Mouse (Mus musculus) heart, embryonic 13.5 days (tissue): ENCODE measurements at regions not wholly inside any gene's neighbourhood (a gene's known extent, or its start where the extent isn't known, plus 50 kb on each side); places are given as distances from the start of the nearest gene placed in this dataset.

ENCODE experiments used
- ATAC-seq: fragments of 200-750 bp; cut with Nextera tagmentation; 2 replicates; pipeline ENCODE4 v1.8.0; 2017; ENCODE audit warnings: moderate TSS enrichment; ENCODE audit not compliant: insufficient number of reproducible peaks, low FRiP score, low TSS enrichment; ENCODE audit errors: extremely low read depth
- H3K27ac ChIP-seq: fragments of 300-500 bp; sonication (generic); replicated peaks from 2 replicates; pipeline ENCODE4 v1.5.1; 2015; ENCODE audit warnings: moderate library complexity, mild to moderate bottlenecking, inconsistent platforms
- H3K27me3 ChIP-seq: fragments of 300-500 bp; sonication (generic); replicated peaks from 2 replicates; pipeline ENCODE4 v1.6.1; 2015; ENCODE audit warnings: mild to moderate bottlenecking, inconsistent platforms
- H3K36me3 ChIP-seq: fragments of 300-500 bp; sonication (generic); 2 replicates; pipeline ENCODE4 v1.6.1; 2015; ENCODE audit warnings: mild to moderate bottlenecking, inconsistent platforms
- H3K4me1 ChIP-seq: fragments of 300-500 bp; sonication (generic); 2 replicates; pipeline ENCODE4 v1.6.1; 2015; ENCODE audit warnings: inconsistent platforms
- H3K4me2 ChIP-seq: fragments of 300-500 bp; sonication (generic); 2 replicates; pipeline ENCODE4 v1.6.1; 2015; ENCODE audit warnings: inconsistent platforms, mild to moderate bottlenecking, moderate library complexity
- H3K4me3 ChIP-seq: fragments of 300-500 bp; sonication (generic); 2 replicates; pipeline ENCODE4 v1.5.1; 2015; ENCODE audit warnings: moderate library complexity, mild to moderate bottlenecking, inconsistent platforms
- H3K9ac ChIP-seq: fragments of 300-500 bp; sonication (generic); 2 replicates; pipeline ENCODE4 v1.6.1; 2015; ENCODE audit warnings: inconsistent platforms, mild to moderate bottlenecking, moderate library complexity
- H3K9me3 ChIP-seq: fragments of 300-500 bp; sonication (generic); 2 replicates; pipeline ENCODE4 v1.6.1; 2016; ENCODE audit warnings: inconsistent platforms
- WGBS: fragments of 180-500 bp; shearing (Covaris S2); methylation state at CpG from one replicate; pipeline ENCODE4 v1.1.7; 2015; ENCODE audit warnings: mixed read lengths; 5-methylcytosine and 5-hydroxymethylcytosine counted together

DNA sequence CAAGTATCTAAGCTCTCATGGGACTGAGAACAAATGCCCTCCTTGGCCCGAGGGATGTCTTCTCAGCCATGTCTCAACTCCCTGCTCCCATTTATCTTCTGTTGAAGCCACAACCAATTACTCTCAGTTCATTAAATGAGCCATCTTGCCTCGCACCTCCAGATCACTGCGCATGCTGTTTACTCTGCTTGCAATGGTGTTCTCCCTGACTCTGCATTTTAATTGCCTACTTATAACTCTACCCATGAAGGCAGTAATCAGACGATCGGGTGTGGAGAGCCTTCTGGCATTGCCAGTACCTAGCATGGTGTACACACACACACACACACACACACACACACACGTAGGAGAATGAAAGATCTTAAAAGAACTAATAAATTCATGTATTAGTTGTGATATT lies 306.1 kb upstream of the Myt1l start:
- H3K4me2 ChIP-seq = no peak overlapping the region
- H3K36me3 ChIP-seq = no peaks in the 10 kb centered on the region
- ATAC-seq = no peak
- H3K4me1 ChIP-seq = peaks cover 5% of the 10 kb centered on the region; the same call in 1 of the 2 replicates
- H3K9ac ChIP-seq = no peak overlapping the region
- no peaks in the 10 kb centered on the region for H3K9me3 ChIP-seq
- no peaks in the 10 kb centered on the region for H3K27me3 ChIP-seq
- H3K27ac ChIP-seq = no peak overlapping the region
- no peak overlapping the region for H3K4me3 ChIP-seq
- 74% methylated on average over 6 of the region's 6 CpGs for WGBS

DNA sequence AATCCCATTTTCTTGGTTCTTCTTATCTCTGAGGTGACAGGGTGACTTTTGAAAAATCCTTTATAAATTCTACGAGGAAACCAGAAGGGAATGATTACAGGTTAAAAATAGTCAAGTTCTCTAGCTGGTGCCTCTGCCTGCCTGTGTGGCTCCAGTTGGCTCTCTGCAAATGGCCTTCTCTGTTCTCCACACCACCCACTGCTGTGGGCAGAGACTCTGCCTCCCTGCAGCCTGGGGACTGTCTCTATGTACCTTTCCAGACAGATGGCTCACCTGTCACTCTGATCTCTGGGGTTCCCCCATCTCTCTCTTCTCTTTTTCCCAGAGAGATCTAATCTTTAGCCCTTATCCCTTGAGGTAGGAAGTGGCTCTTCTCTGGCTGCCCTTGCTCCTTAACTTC lies 302.2 kb upstream of the Myt1l start:
- Histone ChIP-seq H3K27ac (no peak overlapping the region), H3K36me3 (no peaks in the 10 kb centered on the region), H3K9ac (no peak overlapping the region), H3K9me3 (no peaks in the 10 kb centered on the region), H3K4me1 (peaks cover 5% of the 10 kb centered on the region; the same call in 1 of the 2 replicates), H3K27me3 (no peaks in the 10 kb centered on the region), H3K4me2 (no peak overlapping the region), H3K4me3 (no peak overlapping the region)
- 4% methylated on average over 1 of the region's 1 CpGs for WGBS
- ATAC-seq = no peak

DNA sequence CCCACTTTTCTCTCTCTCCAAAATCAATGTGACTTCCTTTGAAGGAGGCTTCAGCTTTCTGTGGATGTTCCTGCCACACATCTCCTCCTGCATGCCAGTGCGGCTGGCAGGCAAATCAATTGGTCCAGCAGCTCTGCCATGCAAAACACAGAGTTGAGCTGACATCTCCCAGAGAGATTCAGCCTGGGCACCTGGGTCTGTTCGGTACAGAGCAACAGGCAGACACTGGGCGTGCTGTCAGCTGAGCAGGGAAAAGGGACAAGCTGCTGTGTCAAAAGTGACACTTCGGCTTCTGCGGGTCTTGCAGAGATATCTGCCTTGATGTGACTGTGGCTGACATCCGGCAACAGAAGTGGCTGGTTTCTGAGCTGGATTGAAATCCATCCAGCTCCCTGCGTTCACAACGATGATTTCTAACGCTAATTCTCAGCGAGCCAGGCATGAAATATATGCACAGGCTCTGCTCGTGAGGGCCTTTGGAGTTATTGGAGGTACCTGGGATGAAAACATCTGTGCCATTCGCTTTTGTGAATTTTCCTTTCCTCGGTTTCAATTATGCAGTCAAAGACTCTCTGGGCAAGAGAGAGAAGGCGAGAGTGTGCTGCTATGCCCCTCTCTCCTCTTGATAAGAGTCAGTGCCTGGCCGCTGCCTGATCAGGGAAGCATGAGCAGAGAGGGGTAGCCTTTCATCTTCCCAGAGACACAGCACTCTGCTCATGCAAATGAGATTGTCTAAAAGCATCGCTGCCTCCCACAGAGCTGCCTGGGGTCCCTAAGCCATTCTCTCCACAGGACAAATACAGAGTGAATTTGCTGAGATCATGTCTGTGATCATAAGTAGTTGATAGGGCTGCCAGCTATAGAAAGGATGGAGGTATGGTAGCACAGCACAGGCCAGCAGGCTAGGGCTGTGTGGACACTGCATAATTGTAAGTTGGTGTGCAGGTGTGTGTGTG lies 295.4 kb upstream of the Myt1l start:
- peak overlapping the region; percentile 19; the same call in 1 of the 2 replicates for H3K4me3 ChIP-seq
- no peaks in the 10 kb centered on the region for H3K27me3 ChIP-seq
- H3K36me3 ChIP-seq = no peaks in the 10 kb centered on the region
- no peaks in the 10 kb centered on the region for H3K9me3 ChIP-seq
- peak overlapping the region; percentile 60 for H3K4me2 ChIP-seq
- peak overlapping the region; percentile 59 for H3K9ac ChIP-seq
- ATAC-seq = no peak
- H3K27ac ChIP-seq = no peak overlapping the region
- 17% methylated on average over 16 of the region's 16 CpGs for WGBS
- peaks cover 17% of the 10 kb centered on the region for H3K4me1 ChIP-seq

DNA sequence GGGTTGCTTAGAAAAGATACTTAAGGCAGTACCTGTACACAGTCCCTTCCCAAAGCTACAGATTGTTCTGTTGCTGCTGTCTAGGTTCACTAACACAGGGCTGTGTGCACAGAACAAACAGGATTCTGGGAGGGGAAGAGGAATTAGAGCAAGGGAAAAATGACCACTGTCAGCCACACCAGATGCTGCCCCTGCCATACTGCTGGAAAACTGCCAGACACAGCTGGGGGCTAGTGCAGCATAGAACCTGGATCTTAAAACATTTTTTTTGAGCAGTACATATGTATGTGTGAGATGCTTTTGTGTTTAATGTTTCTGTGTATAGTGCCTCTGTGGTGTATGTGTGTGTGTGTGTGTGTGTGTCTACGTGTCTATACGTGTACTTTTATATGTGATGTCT lies 291.7 kb upstream of the Myt1l start:
- Histone ChIP-seq H3K36me3 (no peaks in the 10 kb centered on the region), H3K9ac (no peak overlapping the region), H3K4me3 (no peak overlapping the region), H3K27me3 (no peaks in the 10 kb centered on the region), H3K9me3 (no peaks in the 10 kb centered on the region), H3K4me2 (no peak overlapping the region), H3K27ac (no peak overlapping the region), H3K4me1 (peaks cover 37% of the 10 kb centered on the region)
- WGBS = 69% methylated on average over 2 of the region's 2 CpGs
- no peak for ATAC-seq

DNA sequence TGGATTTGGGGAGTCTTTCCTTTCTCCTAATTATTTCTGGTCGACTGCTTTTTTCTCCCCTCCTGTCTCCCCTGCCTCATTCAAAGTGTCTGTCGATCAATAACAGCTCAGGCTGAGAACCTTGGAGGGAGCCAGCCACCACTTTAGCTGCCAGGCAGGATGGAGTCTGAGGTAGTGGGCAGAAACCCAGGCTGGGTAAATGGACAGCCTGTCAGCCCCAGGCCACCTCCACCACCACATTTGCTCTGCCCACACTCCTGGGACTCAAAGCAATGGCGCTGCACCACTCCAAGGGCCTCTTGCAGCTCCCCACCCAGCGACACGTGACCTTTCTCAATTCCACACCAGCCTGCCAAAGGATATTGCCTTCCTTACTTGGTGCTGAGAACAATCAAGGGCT lies 290.7 kb upstream of the Myt1l start:
- Histone ChIP-seq H3K9me3 (no peaks in the 10 kb centered on the region), H3K4me2 (no peak overlapping the region), H3K36me3 (no peaks in the 10 kb centered on the region), H3K9ac (no peak overlapping the region), H3K27ac (no peak overlapping the region), H3K4me3 (no peak overlapping the region), H3K4me1 (peaks cover 33% of the 10 kb centered on the region), H3K27me3 (no peaks in the 10 kb centered on the region)
- WGBS = 39% methylated on average over 5 of the region's 5 CpGs
- ATAC-seq = no peak

DNA sequence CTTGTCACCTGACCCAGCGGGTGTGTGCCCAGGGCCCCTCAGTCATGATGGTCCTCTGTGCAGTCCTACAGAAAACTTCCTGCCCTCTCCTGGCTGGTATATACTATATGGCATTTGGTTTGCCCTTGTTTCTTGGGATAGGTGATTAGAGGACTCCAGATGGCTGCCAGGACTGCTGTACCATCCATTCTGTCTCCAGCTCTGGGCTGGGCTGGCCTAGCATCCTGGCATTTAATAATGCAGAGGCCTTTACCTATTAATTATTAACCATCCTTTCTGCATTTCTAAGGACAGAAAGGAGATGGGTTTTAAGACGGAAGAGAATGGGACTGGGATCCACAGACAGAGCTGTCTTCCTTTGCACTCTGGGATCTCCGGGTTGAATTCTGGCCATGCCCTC lies 288.7 kb upstream of the Myt1l start:
- Histone ChIP-seq H3K9ac (no peak overlapping the region), H3K4me3 (no peak overlapping the region), H3K9me3 (no peaks in the 10 kb centered on the region), H3K4me1 (peaks cover 24% of the 10 kb centered on the region), H3K4me2 (no peak overlapping the region), H3K27me3 (no peaks in the 10 kb centered on the region; the same call in 1 of the 2 replicates), H3K27ac (no peak overlapping the region), H3K36me3 (no peaks in the 10 kb centered on the region)
- WGBS = 62% methylated on average over 3 of the region's 3 CpGs
- no peak for ATAC-seq

DNA sequence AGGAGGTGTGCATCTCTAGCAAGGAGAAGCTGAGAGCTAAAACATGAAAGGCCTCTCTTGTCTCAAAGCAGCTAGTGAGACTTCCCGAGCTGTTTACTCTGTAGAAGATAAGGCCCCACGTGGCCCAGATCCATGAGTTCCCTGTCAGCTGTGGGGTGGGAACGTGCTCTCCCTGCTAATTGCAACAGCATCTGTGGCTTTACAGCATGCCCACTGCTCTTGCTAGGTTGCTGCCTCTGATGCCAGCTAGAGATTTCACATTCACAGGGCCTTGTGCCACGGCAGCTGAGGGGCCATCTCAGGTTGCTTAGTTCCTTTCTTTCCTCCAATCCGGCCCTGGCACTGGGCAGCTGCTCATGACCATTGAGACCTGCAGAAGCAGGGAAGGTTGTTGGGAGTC lies 288.2 kb upstream of the Myt1l start:
- Histone ChIP-seq H3K36me3 (no peaks in the 10 kb centered on the region), H3K9me3 (no peaks in the 10 kb centered on the region), H3K27ac (no peak overlapping the region), H3K4me3 (no peak overlapping the region), H3K27me3 (no peaks in the 10 kb centered on the region; the same call in 1 of the 2 replicates), H3K4me2 (no peak overlapping the region), H3K9ac (no peak overlapping the region), H3K4me1 (peaks cover 24% of the 10 kb centered on the region)
- no peak for ATAC-seq
- WGBS = 19% methylated on average over 5 of the region's 5 CpGs

DNA sequence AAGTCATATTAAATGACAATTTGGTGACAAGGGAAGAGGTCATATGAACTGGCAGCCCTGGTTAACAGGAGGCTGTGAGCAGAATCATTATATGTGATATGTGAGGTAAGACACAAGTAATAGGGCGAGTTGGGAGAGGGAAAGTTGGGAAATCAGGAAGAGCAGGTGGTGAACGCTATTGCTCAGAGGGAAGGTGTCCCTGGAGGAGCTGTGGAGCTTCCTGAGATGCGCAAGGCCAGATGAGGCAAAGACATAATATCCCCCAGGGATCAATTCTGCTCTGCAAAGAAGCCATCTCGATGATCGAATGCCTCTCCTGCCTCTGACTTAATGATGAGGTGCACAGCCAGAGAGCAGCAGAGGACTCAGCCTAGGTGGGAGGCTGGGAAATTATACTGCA lies 285.1 kb upstream of the Myt1l start:
- WGBS = 75% methylated on average over 5 of the region's 5 CpGs
- no peak overlapping the region for H3K9ac ChIP-seq
- no peaks in the 10 kb centered on the region for H3K9me3 ChIP-seq

GRCm38 (mm10) chr12:29246041-29246440 lies 282.1 kb upstream of the Myt1l start:
- 31% methylated on average over 3 of the region's 3 CpGs for WGBS
- no peaks in the 10 kb centered on the region for H3K36me3 ChIP-seq
- no peak overlapping the region for H3K4me2 ChIP-seq
- H3K4me1 ChIP-seq = no peaks in the 10 kb centered on the region
- no peak overlapping the region for H3K27ac ChIP-seq
- H3K27me3 ChIP-seq = no peaks in the 10 kb centered on the region; the same call in 1 of the 2 replicates
- H3K9ac ChIP-seq = no peak overlapping the region
- H3K4me3 ChIP-seq = no peak overlapping the region
- no peak for ATAC-seq
- no peaks in the 10 kb centered on the region for H3K9me3 ChIP-seq

More for the DNA sequence above, 285.1 kb upstream of the Myt1l start:
- Histone ChIP-seq H3K4me1 (peaks cover 18% of the 10 kb centered on the region), H3K27me3 (no peaks in the 10 kb centered on the region; the same call in 1 of the 2 replicates), H3K4me2 (no peak overlapping the region), H3K36me3 (no peaks in the 10 kb centered on the region), H3K4me3 (no peak overlapping the region), H3K27ac (no peak overlapping the region)
- ATAC-seq = no peak

DNA sequence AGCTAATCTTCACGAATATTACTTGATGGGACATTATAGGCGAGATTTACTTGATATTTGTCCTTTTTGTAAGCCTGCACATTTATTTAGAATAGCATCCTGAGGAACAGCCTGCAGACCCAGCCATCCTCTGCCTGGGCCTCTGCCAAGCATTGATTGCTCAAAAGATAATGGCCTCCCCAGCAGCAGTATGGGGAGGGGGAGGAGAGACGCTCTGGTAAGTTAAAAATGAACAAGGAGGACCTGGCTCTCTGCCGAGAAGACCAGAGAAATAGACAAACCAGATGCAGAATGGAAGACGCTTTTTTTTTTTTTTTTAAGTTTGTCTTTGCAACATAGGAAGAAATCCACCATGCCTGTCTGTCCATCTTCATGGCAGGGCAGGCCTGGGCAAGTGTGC lies 280.8 kb upstream of the Myt1l start:
- Histone ChIP-seq H3K4me2 (no peak overlapping the region), H3K9me3 (no peaks in the 10 kb centered on the region), H3K4me3 (no peak overlapping the region), H3K27me3 (no peaks in the 10 kb centered on the region; the same call in 1 of the 2 replicates), H3K9ac (no peak overlapping the region), H3K36me3 (no peaks in the 10 kb centered on the region), H3K4me1 (no peaks in the 10 kb centered on the region), H3K27ac (no peak overlapping the region)
- ATAC-seq = no peak
- WGBS = 62% methylated on average over 5 of the region's 5 CpGs

DNA sequence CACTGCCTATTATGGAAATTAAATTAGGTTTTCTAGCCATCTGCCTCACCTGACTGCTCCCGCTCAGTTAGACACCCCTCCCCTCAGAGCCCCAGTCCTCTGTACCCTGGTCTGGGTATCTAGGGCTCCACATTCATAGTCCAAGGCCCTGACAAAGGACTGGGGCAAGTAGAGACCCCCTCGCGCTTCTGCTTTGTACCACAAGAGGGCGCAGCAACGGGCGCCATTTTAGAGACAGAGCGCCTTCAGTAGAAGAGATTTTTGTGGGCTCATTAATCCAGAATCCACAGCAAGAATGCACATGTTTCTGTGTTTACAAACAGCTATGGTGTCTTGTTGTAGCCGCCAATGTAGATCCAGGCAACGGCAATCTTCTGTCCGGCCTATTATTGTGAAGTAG lies 279.7 kb upstream of the Myt1l start:
- ATAC-seq = no peak
- Histone ChIP-seq H3K4me3 (no peak overlapping the region), H3K4me2 (no peak overlapping the region), H3K4me1 (no peaks in the 10 kb centered on the region), H3K9ac (no peak overlapping the region), H3K9me3 (no peaks in the 10 kb centered on the region), H3K36me3 (no peaks in the 10 kb centered on the region), H3K27ac (no peak overlapping the region), H3K27me3 (peaks cover 2% of the 10 kb centered on the region; the same call in 1 of the 2 replicates)
- 80% methylated on average over 10 of the region's 10 CpGs for whole genome bisulfite sequencing

DNA sequence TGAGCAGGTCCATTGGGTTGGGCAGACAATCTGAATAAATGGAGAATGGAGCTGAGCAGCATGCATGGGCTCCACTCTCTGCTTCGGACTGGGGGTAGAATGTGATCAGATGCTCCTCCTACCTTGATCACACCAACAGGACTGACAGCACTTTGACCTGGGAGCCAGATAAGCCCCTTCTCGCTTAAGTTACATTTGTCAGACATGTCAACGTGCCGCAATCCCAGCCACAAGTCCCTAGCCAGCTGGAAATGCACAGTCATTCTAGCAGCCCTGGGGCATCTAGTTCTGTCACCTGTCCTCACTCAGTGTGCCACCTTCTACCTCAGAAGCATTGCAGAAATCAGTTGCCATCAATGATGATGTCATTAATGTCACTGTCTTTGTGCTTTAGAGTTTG lies 272.1 kb upstream of the Myt1l start:
- Histone ChIP-seq H3K4me1 (peaks cover 30% of the 10 kb centered on the region), H3K9me3 (no peaks in the 10 kb centered on the region), H3K4me3 (no peak overlapping the region), H3K4me2 (no peak overlapping the region), H3K27me3 (peaks cover 12% of the 10 kb centered on the region), H3K36me3 (no peaks in the 10 kb centered on the region), H3K9ac (no peak overlapping the region), H3K27ac (no peak overlapping the region)
- whole genome bisulfite sequencing = 74% methylated on average over 4 of the region's 4 CpGs
- no peak for ATAC-seq
